Mouse (Mus musculus): ENCODE data around the gene Spata31d1b. TPM values are rescaled to one million over a fixed set of nuclear protein-coding genes. Genes with fewer than 3 reads are reported as not detected.
"Not testable (repeated sequence)": the region's sequence is repeated elsewhere in the genome, so short reads cannot be mapped to it uniquely, and the experiment has no call there.

The Spata31d1b gene
- polyA plus RNA-seq (2016; fragmentation: Nextera tagmentation; extraction: Ambion mirVana), result not detected in 2 replicates

DNA sequence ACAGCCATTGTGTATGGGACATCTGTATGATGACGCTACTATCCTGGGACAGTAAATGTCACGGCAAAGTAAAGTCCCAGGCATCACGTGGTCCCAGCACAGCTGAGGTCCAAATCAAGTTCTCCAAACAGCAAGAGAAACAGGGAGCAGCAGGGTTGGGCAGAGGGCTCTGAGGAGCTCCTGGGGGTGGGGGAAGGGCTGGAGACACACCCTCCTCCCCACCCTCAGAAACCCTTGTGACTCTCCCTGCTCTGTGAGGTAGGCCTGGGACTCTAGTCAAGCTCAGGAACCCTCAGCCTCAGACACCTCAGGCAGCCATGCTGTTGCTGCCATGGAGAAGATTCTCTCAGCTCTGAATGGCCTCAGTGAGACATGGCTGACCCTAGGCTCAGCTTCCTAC lies at the start of gene Spata31d1b:
Gene Spata31d1b (plus strand): TSS at position 301 of the 400 bp plus-strand sequence.
- H3K9me3 ChIP-seq (replicated peaks); H3K27ac ChIP-seq; H3K36me3 ChIP-seq; DNase-seq (ENCODE audit: low spot score); H3K4me1 ChIP-seq; H3K27me3 ChIP-seq (ENCODE audit: low read depth, poor library complexity, severe bottlenecking); H3K4me3 ChIP-seq: not testable (repeated sequence)
- 81% methylated on average over 3 of the region's 3 CpGs for WGBS

DNA sequence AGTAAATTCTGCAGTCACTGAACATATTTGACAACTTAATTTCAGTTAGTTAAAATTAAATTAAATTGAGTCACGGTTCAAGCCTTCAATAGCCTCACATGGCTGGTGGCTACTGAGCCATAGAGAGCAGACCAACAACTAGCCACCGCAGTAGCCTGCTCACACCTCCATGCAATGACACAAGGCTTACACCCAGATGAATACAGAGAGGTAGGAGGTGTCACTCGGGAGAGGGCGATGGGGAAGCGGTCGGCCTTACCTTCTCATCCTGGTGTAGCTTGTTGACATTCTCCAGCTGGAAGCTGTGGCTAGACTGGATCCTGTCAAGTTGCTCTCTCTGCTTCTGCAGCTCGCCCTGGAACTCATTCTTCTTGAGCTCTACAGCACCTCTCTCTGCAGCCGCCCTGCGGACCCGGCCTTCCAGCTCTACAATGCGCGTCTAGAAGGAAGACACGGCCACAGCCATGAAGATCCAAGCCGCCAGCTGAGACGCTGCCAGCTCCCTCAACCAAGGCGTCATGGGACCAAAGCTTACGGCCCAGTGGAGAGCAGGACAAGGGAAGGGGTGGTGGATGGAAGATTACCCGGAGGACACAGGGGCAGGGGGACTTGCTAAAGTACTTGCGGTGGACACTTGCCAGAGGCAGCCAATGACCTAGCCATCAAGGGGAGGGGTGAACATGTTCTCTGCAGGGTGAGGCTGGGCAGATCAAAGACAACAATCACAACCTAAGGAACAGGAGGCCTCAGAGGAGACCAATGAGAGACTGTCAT lies 48.0 kb upstream of the Spata31d1b start:
- Histone ChIP-seq H3K36me3 (peaks cover 84% of the 10 kb centered on the region), H3K4me1 (peaks cover 8% of the 10 kb centered on the region), H3K27ac (no peak overlapping the region), H3K27me3 (ENCODE audit: low read depth, poor library complexity, severe bottlenecking) (no peaks in the 10 kb centered on the region), H3K9me3 (replicated peaks) (no peaks in the 10 kb centered on the region), H3K4me3 (no peak overlapping the region)
- DNase-seq (ENCODE audit: low spot score), result no peak
- 90% methylated on average over 19 of the region's 19 CpGs for WGBS

DNA sequence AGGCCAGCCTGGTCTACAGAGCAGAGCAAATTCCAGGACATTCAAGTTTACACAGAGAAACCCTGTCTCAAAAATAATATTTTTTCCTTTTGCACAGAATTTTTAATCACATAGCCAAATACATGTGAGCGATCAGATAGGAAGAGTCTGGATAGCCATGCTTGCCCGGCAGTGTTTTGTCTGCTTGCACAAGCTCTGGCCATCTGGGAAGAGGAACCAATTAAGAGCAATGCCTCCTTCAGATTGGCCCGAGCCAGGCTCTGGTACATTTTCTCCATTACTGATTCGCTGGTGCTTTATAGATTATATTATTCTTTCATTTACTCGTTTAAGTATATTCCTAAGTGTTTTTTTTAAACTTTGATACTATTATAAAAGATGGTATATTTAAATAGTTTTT lies 44.3 kb upstream of the Spata31d1b start:
- Histone ChIP-seq H3K27ac (no peak overlapping the region), H3K27me3 (ENCODE audit: low read depth, poor library complexity, severe bottlenecking) (no peaks in the 10 kb centered on the region), H3K36me3 (peaks cover 65% of the 10 kb centered on the region), H3K9me3 (replicated peaks) (no peaks in the 10 kb centered on the region), H3K4me1 (peaks cover 13% of the 10 kb centered on the region), H3K4me3 (no peak overlapping the region)
- no peak for DNase-seq (ENCODE audit: low spot score)
- WGBS, result 93% methylated on average over 5 of the region's 5 CpGs

DNA sequence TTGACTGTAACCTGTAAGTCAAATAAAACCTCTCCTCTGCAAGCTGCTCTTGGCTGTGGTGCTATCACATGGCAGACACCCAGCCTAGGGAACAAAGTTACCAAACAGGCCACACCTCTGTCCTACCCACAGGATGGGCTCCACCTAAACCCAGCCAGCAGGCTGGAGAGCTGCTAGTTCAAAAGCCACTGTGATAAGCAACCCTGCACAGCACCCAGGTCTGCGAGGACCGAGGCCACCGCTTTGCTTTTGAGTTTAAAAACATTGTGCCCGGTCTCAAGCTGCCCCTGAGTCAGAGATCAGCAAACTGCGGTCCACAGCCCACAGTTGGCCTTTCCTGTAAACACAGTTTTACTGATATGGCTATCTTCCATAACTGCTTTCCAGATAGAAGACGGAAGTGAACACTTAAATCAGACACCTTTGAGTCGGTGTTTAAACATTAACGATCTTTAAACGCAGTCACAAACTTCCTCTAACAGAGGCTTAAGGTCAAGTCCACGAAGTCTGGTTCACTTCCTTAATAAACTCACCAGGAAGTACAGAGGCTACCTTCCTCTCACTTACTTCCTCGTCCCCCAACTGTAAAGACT lies 43.5 kb upstream of the Spata31d1b start:
- DNase-seq (ENCODE audit: low spot score), result no peak
- H3K27ac ChIP-seq, result peak overlapping the region; percentile 8; the same call in 1 of the 2 replicates
- peaks cover 57% of the 10 kb centered on the region for H3K36me3 ChIP-seq

DNA sequence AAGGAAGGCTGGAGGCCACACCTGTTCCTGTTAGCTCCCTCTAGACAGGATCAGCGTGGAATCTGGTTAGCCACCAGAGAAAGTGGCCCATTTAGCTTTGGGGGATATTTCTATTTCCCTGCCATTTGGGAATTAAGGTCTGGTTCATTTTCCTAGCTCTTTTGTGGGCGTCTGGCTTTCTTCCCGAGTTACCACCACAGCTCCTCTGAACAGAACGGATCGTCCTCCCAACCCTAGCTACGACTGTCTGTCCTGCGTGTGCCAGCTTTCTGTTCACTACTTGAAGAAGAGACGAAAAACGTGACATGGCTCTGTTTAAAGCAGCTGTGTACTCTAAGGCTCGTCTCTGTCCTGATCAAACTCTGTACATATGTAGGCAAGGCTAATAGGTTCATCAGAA lies 42.1 kb upstream of the Spata31d1b start:
- no peak overlapping the region for H3K4me3 ChIP-seq
- H3K27me3 ChIP-seq (ENCODE audit: low read depth, poor library complexity, severe bottlenecking), result no peaks in the 10 kb centered on the region
- no peaks in the 10 kb centered on the region for H3K9me3 ChIP-seq (replicated peaks)
- DNase-seq (ENCODE audit: low spot score), result no peak
- peaks cover 44% of the 10 kb centered on the region for H3K36me3 ChIP-seq
- WGBS, result 93% methylated on average over 10 of the region's 10 CpGs
- H3K27ac ChIP-seq, result no peak overlapping the region
- H3K4me1 ChIP-seq, result peaks cover 32% of the 10 kb centered on the region

More for the DNA sequence above, 43.5 kb upstream of the Spata31d1b start:
- Histone ChIP-seq H3K4me3 (no peak overlapping the region), H3K9me3 (replicated peaks) (no peaks in the 10 kb centered on the region), H3K4me1 (peaks cover 19% of the 10 kb centered on the region), H3K27me3 (ENCODE audit: low read depth, poor library complexity, severe bottlenecking) (no peaks in the 10 kb centered on the region)
- WGBS, result 75% methylated on average over 11 of the region's 11 CpGs

DNA sequence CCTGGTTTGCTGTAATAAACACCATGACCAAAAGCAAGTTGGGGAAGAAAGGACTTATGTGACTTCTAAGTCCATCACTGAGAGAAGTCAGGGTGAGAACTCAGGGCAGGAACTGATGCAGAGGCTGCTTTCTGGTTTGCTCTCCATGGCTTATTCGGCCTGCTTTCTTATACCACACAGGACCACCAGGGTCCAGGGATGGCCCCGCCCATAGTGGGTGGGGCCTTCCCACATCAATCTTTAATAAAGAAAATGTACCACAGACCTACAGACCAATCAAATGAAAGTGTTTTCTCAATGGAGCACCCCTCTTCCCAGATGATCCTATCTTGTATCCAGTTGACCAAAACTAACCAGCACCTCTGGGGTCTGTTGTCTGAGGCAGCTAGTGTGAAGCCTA lies 40.6 kb upstream of the Spata31d1b start:
- Histone ChIP-seq H3K9me3 (replicated peaks) (no peaks in the 10 kb centered on the region), H3K27ac (no peak overlapping the region), H3K4me1 (peaks cover 40% of the 10 kb centered on the region), H3K27me3 (ENCODE audit: low read depth, poor library complexity, severe bottlenecking) (no peaks in the 10 kb centered on the region), H3K4me3 (no peak overlapping the region), H3K36me3 (peaks cover 28% of the 10 kb centered on the region)
- no peak for DNase-seq (ENCODE audit: low spot score)
- 86% methylated on average over 2 of the region's 2 CpGs for WGBS

DNA sequence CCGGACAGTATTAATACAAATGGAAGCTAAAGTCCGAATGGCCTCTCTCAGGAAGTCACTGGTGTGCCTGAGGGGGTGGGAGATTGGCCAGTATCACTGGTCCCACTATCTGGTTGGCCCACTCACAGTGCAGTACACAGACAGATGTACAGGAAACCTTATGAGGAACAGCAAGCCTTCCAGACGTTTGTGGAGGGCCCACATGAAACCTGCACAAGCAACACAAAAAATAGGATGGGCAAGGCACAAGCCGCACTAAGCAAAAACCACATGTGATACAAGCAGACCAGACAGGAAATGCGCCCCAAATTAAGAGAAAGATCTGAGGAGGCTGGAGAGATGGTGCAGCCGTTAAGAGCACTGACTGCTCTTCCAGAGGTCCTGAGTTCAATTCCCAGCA lies 39.8 kb upstream of the Spata31d1b start:
- H3K4me1 ChIP-seq, result peaks cover 40% of the 10 kb centered on the region
- H3K9me3 ChIP-seq (replicated peaks), result no peaks in the 10 kb centered on the region
- H3K27ac ChIP-seq, result no peak overlapping the region
- H3K27me3 ChIP-seq (ENCODE audit: low read depth, poor library complexity, severe bottlenecking), result no peaks in the 10 kb centered on the region
- H3K4me3 ChIP-seq, result no peak overlapping the region
- peaks cover 21% of the 10 kb centered on the region for H3K36me3 ChIP-seq
- no peak for DNase-seq (ENCODE audit: low spot score)
- WGBS, result 79% methylated on average over 6 of the region's 6 CpGs

DNA sequence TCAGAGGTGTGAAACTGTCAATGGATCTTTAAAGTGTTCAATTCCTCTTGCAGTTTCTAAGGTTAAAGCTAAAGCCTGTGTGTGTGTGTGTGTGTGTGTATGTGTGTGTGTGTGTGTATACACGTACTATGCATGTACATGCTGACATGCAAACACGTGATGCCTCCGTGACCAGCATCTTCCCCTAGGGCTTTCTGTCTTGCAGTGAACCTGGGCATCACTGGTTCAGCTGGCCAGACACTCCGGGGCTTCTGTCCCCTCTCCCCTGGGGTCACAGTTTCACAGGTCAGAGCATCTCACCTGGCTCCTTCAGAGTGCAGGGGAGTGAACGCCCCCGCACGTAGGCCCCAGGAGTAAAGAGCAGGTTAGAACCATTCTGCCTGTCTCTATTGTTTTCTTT lies 38.5 kb upstream of the Spata31d1b start:
- Histone ChIP-seq H3K4me1 (peaks cover 35% of the 10 kb centered on the region), H3K27ac (peak overlapping the region; percentile 96), H3K9me3 (replicated peaks) (no peaks in the 10 kb centered on the region), H3K36me3 (peaks cover 19% of the 10 kb centered on the region), H3K27me3 (ENCODE audit: low read depth, poor library complexity, severe bottlenecking) (no peaks in the 10 kb centered on the region), H3K4me3 (peak overlapping the region; percentile 87)
- peak; percentile 44 for DNase-seq (ENCODE audit: low spot score)
- 53% methylated on average over 7 of the region's 7 CpGs for WGBS

DNA sequence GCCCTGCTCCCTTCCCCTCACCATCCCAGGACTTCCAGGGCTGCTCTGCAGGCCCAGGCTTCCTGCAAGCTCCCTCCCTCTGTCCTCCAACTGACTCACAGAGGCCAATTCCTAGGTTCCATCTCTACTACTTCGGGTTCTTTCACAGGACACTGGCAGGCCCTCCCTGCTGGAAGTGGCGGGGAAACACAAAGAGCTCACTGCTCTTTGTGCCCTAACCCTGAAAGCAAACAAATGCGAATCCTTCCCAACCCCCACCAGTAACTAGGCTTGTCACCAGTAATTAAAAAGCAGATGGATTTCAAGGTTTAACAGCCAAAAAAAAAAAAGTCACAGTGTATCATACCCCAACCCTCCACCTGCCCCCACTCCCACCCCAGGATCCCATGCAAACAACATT lies 37.9 kb upstream of the Spata31d1b start:
- H3K27ac ChIP-seq, result peak overlapping the region; percentile 96
- peak; percentile 49 for DNase-seq (ENCODE audit: low spot score)
- H3K36me3 ChIP-seq, result peaks cover 17% of the 10 kb centered on the region
- no peaks in the 10 kb centered on the region for H3K9me3 ChIP-seq (replicated peaks)
- 3% methylated on average over 3 of the region's 3 CpGs for WGBS
- peaks cover 34% of the 10 kb centered on the region for H3K4me1 ChIP-seq
- no peaks in the 10 kb centered on the region for H3K27me3 ChIP-seq (ENCODE audit: low read depth, poor library complexity, severe bottlenecking)
- H3K4me3 ChIP-seq, result peak overlapping the region; percentile 87

DNA sequence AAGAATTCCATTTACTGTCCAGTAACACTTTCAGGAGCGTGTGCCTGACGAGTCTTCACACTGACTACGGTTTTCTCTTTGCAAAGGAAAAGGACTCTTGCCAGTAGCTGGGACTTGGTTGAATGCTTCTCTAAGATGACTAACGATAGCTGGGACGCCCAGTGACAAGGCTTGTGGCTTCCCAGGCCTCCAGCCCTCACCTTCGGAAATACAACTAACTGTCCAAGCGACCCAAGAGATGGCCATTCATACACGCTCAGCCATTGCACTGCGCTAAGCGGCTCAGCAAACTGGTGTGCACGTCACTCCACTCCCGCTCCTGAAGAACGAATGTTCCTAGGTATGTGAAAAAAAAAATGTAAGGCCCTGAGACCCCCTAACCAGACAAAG lies 37.3 kb upstream of the Spata31d1b start:
- WGBS, result under 1% methylated on average over 13 of the region's 13 CpGs
- Histone ChIP-seq H3K27me3 (ENCODE audit: low read depth, poor library complexity, severe bottlenecking) (no peaks in the 10 kb centered on the region), H3K36me3 (peaks cover 12% of the 10 kb centered on the region), H3K4me1 (peaks cover 36% of the 10 kb centered on the region), H3K4me3 (peak overlapping the region; percentile 87), H3K9me3 (replicated peaks) (no peaks in the 10 kb centered on the region), H3K27ac (peak overlapping the region; percentile 96)
- peak; percentile 61 for DNase-seq (ENCODE audit: low spot score)

DNA sequence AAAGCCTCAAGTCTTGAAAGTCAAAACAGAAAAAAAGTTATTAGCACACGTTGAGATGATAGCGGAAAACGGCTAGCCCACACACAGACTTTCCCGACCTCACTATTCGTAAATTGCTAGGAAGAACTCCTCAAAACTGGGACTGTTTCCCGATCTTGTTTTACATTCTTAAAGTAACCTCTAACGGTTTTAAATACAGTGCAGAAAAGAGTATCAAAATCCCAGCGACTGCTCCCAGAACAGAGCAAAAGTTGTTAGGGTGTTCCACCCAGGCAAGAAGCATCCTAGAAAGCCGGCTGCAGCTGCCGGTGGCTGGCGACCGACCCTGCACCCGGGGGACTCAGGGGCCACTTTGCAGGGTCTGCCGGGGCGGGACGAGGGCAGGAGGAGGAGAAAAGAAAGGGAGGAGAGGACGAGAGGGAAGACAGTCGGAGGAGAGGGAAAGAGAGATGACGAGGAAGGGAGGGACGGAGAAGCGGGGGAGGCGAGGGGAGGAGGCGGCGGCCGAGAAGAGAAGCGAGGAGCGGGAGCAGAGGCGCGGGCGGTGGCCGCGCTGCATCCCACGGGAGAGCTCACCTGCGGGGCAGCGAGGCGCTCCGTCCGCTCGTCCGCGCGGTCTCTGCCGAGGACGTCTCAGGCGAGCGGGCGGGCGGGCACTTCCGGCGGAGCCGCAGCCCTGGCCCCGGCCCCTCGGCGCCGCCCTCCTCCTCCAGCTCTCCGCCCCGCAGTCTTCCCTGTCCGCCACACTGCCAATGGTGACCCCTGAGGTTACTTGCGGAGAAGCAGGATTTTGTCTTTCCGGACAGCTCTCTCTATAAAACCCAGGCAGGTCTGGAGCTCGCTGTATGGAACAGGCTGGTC lies 36.7 kb upstream of the Spata31d1b start, which contains the start of gene Golm1:
Gene Golm1 (minus strand): TSS at position 661 of the 861 bp plus-strand sequence.
- Histone ChIP-seq H3K27me3 (ENCODE audit: low read depth, poor library complexity, severe bottlenecking) (no peaks in the 10 kb centered on the region), H3K36me3 (peaks cover 7% of the 10 kb centered on the region; the same call in 1 of the 2 replicates), H3K9me3 (replicated peaks) (no peaks in the 10 kb centered on the region), H3K4me3 (peak within 1 kb of the TSS; percentile 87), H3K4me1 (peaks cover 36% of the 10 kb centered on the region), H3K27ac (peak within 1 kb of the TSS; percentile 96)
- DNase-seq (ENCODE audit: low spot score), result peak; percentile 82
- under 1% methylated on average over 55 of the region's 61 CpGs for WGBS

DNA sequence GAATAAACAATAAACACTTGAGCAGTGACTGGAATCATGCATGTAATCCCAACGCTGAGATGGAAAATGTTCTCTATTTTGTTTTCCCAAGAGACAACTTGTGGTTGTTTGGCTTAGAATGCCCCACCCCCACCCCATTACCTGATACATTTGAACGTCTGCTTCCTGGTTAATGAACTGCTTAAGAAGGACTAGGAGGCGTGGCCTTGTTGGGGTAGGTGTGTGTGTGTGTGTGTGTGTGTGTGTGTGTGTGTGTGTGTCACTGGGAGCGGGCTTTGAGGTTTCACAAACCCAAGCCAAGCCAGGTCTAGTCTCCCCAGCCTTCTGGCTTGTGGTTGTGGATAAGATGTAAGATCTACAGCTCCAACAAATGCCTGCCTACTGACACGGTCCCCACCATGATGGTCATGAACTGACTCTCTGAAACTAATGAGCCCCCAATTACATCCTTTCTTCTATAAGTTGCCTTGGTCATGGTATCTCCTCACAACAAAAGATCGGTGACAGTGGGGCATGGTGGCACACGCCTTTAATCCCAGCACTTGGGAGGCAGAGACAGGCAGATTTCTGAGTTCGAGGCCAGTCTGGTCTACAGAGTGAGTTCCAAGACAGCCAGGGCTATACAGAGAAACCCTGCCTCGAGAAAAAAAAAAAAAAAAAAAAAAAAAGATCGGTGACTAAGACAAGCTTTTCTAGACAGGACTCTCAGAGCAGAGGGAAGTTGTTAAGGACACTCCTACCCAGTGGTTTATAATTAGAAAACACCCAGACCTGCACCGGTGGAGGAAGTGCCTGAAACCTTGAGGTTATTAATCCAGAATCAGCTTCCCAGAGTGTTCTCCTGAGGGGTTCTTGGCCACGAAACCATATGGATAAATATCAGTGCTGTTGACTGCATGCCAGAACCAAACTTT lies 35.5 kb upstream of the Spata31d1b start:
- WGBS, result 78% methylated on average over 11 of the region's 12 CpGs
- H3K9me3 ChIP-seq (replicated peaks), result no peaks in the 10 kb centered on the region
- H3K4me3 ChIP-seq, result no peak overlapping the region
- H3K27ac ChIP-seq, result peak overlapping the region; percentile 96; the same call in 1 of the 2 replicates
- DNase-seq (ENCODE audit: low spot score), result no peak
- H3K27me3 ChIP-seq (ENCODE audit: low read depth, poor library complexity, severe bottlenecking), result no peaks in the 10 kb centered on the region
- peaks cover 36% of the 10 kb centered on the region for H3K4me1 ChIP-seq
- H3K36me3 ChIP-seq, result peaks cover 4% of the 10 kb centered on the region; the same call in 1 of the 2 replicates

Measured in limb, embryonic 10.5 days (tissue).